Mouse (Mus musculus): Measurements from ENCODE around the gene Ftsj3.

GRCm38 (mm10) chr11:106266431-106266830 is 10.6 kb upstream of the Ftsj3 start:
- no peak for TF ChIP-seq GATA1 (IDR thresholded peaks at IDR 0.05; ENCODE audit: low read length)
- no peak for TF ChIP-seq TAL1 (IDR thresholded peaks at IDR 0.05; ENCODE audit: low read length)

Data from erythroblast, embryonic 14.5 days (primary cell).